Mouse (Mus musculus): ENCODE measurements around the gene Armc8.

DNA sequence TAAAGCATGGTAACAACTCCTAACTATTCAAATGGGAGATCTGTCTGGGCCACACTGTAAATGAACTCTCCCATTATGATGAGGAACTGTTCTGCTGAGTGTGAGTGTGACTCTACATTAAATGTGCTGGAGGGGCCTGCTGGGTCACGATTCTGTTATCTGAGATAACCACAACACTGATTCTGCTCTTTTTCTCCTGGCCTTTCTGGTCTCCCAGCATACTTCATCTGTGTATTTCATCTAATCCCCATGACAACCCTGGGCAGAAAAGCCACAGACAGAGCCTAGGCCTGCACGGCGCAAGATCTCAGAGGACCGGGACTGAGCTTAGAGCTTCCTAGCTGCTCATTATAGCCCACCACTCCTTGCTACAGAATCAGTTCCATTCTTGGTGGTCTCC lies 136.2 kb downstream of the Armc8 start:
- TF ChIP-seq POLR2A (IDR thresholded peaks at IDR 0.05; ENCODE audit: extremely low read depth, insufficient read depth, low read length) (no peak), CTCF (IDR thresholded peaks at IDR 0.05; ENCODE audit: low read depth, low read length) (no peak)

All from liver, adult 2 months (tissue).